29 mouse cellular contexts compared by ENCODE assay signal in genomic region chr10:89103594-89103993, GRCm38 (mm10).
DNase-seq lines count a peak whose midpoint lies in the region; ATAC-seq and TF ChIP-seq lines count a peak whose summit lies in the region.
"Had no signal": no experiment of that assay in that cellular context is flagged by ENCODE, and none has a peak within 500 bp of the region (broad histone marks: within the 10 kb centered on the region; RNA-seq: fewer than 3 reads in every experiment).

No protein-coding gene starts in this region.

- H3K4me1 ChIP-seq in midbrain, postnatal 0 days (ENCODE audit: insufficient read depth, low read length) = no peaks in the 10 kb centered on the region
- 0 out of 2 replicates have a peak, but pooled peaks cover 3% of the 10 kb centered on the region for H3K4me1 ChIP-seq in midbrain, embryonic 13.5 days (replicated peaks)
- H3K4me1 ChIP-seq: embryonic facial prominence, embryonic 10.5 days; embryonic facial prominence, embryonic 15.5 days; forebrain, embryonic 12.5 days; heart, embryonic 12.5 days; hindbrain, embryonic 15.5 days; intestine, embryonic 15.5 days; stomach, embryonic 15.5 days had no signal

- no peak overlapping the region for H3K9ac ChIP-seq in midbrain, postnatal 0 days (replicated peaks; ENCODE audit: low read length, poor library complexity, severe bottlenecking)
- H3K9ac ChIP-seq in midbrain, embryonic 13.5 days (replicated peaks) = no peak overlapping the region
- H3K9ac ChIP-seq: embryonic facial prominence, embryonic 15.5 days; forebrain, embryonic 12.5 days; forebrain, postnatal 0 days; heart, embryonic 12.5 days; hindbrain, embryonic 15.5 days; intestine, embryonic 15.5 days; limb, embryonic 12.5 days; neural tube, embryonic 13.5 days; stomach, embryonic 15.5 days had no signal

- H3K9me3 ChIP-seq in midbrain, postnatal 0 days (ENCODE audit: low read length) = no peaks in the 10 kb centered on the region
- no peaks in the 10 kb centered on the region for H3K9me3 ChIP-seq in midbrain, embryonic 13.5 days
- H3K9me3 ChIP-seq: embryonic facial prominence, embryonic 10.5 days; embryonic facial prominence, embryonic 15.5 days; forebrain, embryonic 12.5 days; heart, embryonic 12.5 days; hindbrain, embryonic 15.5 days; intestine, embryonic 15.5 days; limb, embryonic 12.5 days; neural tube, embryonic 13.5 days; stomach, embryonic 15.5 days had no signal

- H3K4me2 ChIP-seq in midbrain, postnatal 0 days (ENCODE audit: low read depth, low read length, poor library complexity, severe bottlenecking) = no peak overlapping the region
- H3K4me2 ChIP-seq in midbrain, embryonic 13.5 days (replicated peaks) = no peak overlapping the region
- H3K4me2 ChIP-seq: embryonic facial prominence, embryonic 15.5 days; forebrain, embryonic 12.5 days; heart, embryonic 12.5 days; hindbrain, embryonic 15.5 days; intestine, embryonic 15.5 days; limb, embryonic 12.5 days; liver, embryonic 11.5 days; midbrain, embryonic 11.5 days; neural tube, embryonic 13.5 days; stomach, embryonic 15.5 days had no signal

- TF ChIP-seq CTCF in layer of hippocampus, adult 2 months (conservative IDR thresholded peaks at IDR 0.05) = no peak
- no peak for TF ChIP-seq CTCF in midbrain, postnatal 0 days (IDR thresholded peaks at IDR 0.05)

- no peaks in the 10 kb centered on the region for H3K27me3 ChIP-seq in midbrain, postnatal 0 days (ENCODE audit: insufficient read depth, low read length)
- H3K27me3 ChIP-seq in midbrain, embryonic 13.5 days = no peaks in the 10 kb centered on the region
- H3K27me3 ChIP-seq: CH12.LX; embryonic facial prominence, embryonic 15.5 days; forebrain, embryonic 12.5 days; heart, embryonic 12.5 days; hindbrain, embryonic 15.5 days; intestine, embryonic 15.5 days; limb, embryonic 12.5 days; neural tube, embryonic 13.5 days; stomach, embryonic 15.5 days had no signal

- H3K36me3 ChIP-seq in midbrain, postnatal 0 days (ENCODE audit: insufficient read depth, low read length) = no peaks in the 10 kb centered on the region
- H3K36me3 ChIP-seq in midbrain, embryonic 13.5 days = no peaks in the 10 kb centered on the region
- H3K36me3 ChIP-seq: embryonic facial prominence, embryonic 10.5 days; embryonic facial prominence, embryonic 15.5 days; forebrain, embryonic 12.5 days; heart, embryonic 12.5 days; hindbrain, embryonic 15.5 days; intestine, embryonic 15.5 days; limb, embryonic 12.5 days; neural tube, embryonic 13.5 days; stomach, embryonic 15.5 days had no signal

- WGBS in midbrain, postnatal 0 days = 59% methylated on average over 2 of the region's 2 CpGs
- 67% methylated on average over 2 of the region's 2 CpGs for WGBS in midbrain, embryonic 13.5 days

- peak overlapping the region; percentile 51; the same call in 1 of the 2 replicates for H3K27ac ChIP-seq in layer of hippocampus, adult 2 months
- H3K27ac ChIP-seq in midbrain, postnatal 0 days (ENCODE audit: low read depth, low read length) = no peak overlapping the region
- H3K27ac ChIP-seq in midbrain, embryonic 13.5 days = no peak overlapping the region
- H3K27ac ChIP-seq: embryonic facial prominence, embryonic 10.5 days; embryonic facial prominence, embryonic 15.5 days; forebrain, embryonic 12.5 days; hindbrain, embryonic 15.5 days; intestine, embryonic 15.5 days; limb, embryonic 12.5 days; neural tube, embryonic 13.5 days; stomach, embryonic 15.5 days had no signal

- H3K4me3 ChIP-seq in layer of hippocampus, adult 2 months = no peak overlapping the region
- H3K4me3 ChIP-seq in midbrain, postnatal 0 days (ENCODE audit: low read depth, low read length) = no peak overlapping the region
- no peak overlapping the region for H3K4me3 ChIP-seq in midbrain, embryonic 13.5 days (replicated peaks)
- H3K4me3 ChIP-seq: embryonic facial prominence, embryonic 10.5 days; embryonic facial prominence, embryonic 15.5 days; forebrain, embryonic 12.5 days; heart, embryonic 12.5 days; hindbrain, embryonic 15.5 days; intestine, embryonic 15.5 days; limb, embryonic 12.5 days; neural tube, embryonic 13.5 days; stomach, embryonic 15.5 days had no signal

- 0 out of 2 replicates have a peak, but pooled peaks have one; percentile 20 for ATAC-seq in midbrain, postnatal 0 days (ENCODE audit: low FRiP score)
- ATAC-seq in midbrain, embryonic 13.5 days = no peak
- ATAC-seq: forebrain, postnatal 0 days; intestine, embryonic 15.5 days had no signal

- intact Hi-C loops in heart, postnatal 14 days (cut with DNase I) = no loop called here
- intact Hi-C loops in heart, postnatal 25 days (cut with DNase I) = no loop called here

- peak; percentile 4 for DNase-seq in cerebellum, adult 9-10 months
- DNase-seq in cerebellum, postnatal 4 days (ENCODE audit: low spot score in 2 of 2) = no peak
- DNase-seq in heart, postnatal 14 days = peak; percentile 4 to 6
- no peak for DNase-seq in heart, postnatal 25 days (ENCODE audit: low spot score)
- peak in 1 of 2 experiments; percentile 5 for DNase-seq in layer of hippocampus, adult 2 months (ENCODE audit: low spot score in 2 of 2)
- DNase-seq in layer of hippocampus, postnatal 25 days (ENCODE audit: extremely low spot score in 1 of 2, low spot score in 1 of 2) = no peak
- no peak for DNase-seq in midbrain, postnatal 0 days (ENCODE audit: low spot score)
- DNase-seq: adrenal gland, postnatal 10 days; cerebellum, adult 11 months; forebrain, postnatal 0 days; gastrocnemius, postnatal 14 days; kidney, adult 2 months; kidney, postnatal 36 days; lung, postnatal 36 days; thymus, adult 18-20 months; thymus, postnatal 25 days had no signal

Comparison
In these comparisons a context has a peak if more than half of its experiments do, and no peak if none do; other contexts are left out.
1. DNase-seq: peak in cerebellum, adult 9-10 months (single experiment) and heart, postnatal 14 days (2 of 2); none in cerebellum, postnatal 4 days (0 of 2), heart, postnatal 25 days (single experiment), layer of hippocampus, postnatal 25 days (0 of 2) and midbrain, postnatal 0 days (single experiment).